Mouse (Mus musculus) adrenal gland, postnatal 25 days (tissue): ENCODE measurements around the gene Eno3. TPM values are rescaled to one million over a fixed set of nuclear protein-coding genes. Genes with fewer than 3 reads are reported as not detected.
A peak's percentile ranks its signal among the peaks of the same experiment; 100 is the strongest.

Source experiments
- DNase-seq: peaks from one replicate; pipeline ENCODE4 v3.0.0; 2021; ENCODE audit warnings: mixed read lengths
- long read RNA-seq: library from polyadenylated mRNA; stranded (forward); transcript quantifications from one replicate; pipeline ENCODE4 v2.0.0, GENCODE M21; 2021
- total RNA-seq: library from RNA; stranded (reverse); gene quantifications from 2 replicates; pipeline ENCODE4 v1.2.3, GENCODE M21; 2021

The Eno3 gene
- 17.9 and 28.3 TPM in 2 replicates for total RNA-seq
- long read RNA-seq, transcript Eno3-202 (12 exons, 1,564 nt), result minor isoform, 5 of 33 reads
- long read RNA-seq, transcript Eno3-201 (12 exons, 1,454 nt), result major isoform, 11 of 33 reads
- long read RNA-seq, partial matches to known transcripts, result 0 of 33 reads
- long read RNA-seq, other reads (novel, unspliced or antisense), result 13 of 33 reads

GRCm38 (mm10) chr11:70656964-70657363 is at the start of gene Eno3:
Gene Eno3, plus strand, starts transcription at chr11:70657202.
- no peak for DNase-seq

DNA sequence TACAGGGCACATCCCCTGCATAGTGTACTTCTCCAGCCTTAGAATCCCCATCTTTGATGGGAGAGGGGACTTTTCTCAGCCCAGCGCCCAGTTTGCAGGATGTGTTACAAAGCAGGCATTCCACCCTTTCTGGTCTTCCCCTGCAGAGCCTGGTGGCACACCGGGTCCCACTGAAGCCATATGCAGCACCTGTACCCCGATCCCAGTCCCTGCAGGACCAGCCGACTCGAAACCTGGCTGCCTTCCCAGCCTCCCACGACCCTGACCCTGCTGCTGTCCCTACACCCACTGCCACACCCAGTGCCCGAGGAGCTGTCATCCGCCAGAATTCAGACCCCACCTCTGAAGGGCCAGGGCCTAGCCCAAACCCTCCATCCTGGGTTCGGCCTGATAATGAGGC is 49.4 kb upstream of the Eno3 start:
- no peak for DNase-seq

GRCm38 (mm10) chr11:70608381-70609066 is 48.5 kb upstream of the Eno3 start:
- DNase-seq, result peak; percentile 22

DNA sequence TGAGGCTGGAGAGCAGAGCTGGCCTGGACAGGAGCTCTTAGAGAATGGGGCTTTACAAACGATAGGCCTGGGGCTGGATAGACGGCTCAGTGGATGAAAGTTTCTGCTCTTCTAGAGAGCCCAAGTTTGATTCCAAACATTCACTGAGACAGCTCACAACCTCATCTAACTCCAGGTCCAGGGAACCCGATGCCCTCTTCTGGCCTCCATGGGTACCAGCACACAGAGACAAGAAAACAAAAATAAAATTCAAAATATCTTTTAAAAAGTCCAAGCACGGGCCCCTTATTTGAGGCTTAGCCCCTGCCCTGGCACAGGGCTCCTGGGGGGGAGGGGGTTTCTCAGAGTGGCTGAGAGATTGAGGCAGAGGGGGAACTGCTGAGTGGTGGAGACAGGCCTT is 46.2 kb upstream of the Eno3 start:
- no peak for DNase-seq

DNA sequence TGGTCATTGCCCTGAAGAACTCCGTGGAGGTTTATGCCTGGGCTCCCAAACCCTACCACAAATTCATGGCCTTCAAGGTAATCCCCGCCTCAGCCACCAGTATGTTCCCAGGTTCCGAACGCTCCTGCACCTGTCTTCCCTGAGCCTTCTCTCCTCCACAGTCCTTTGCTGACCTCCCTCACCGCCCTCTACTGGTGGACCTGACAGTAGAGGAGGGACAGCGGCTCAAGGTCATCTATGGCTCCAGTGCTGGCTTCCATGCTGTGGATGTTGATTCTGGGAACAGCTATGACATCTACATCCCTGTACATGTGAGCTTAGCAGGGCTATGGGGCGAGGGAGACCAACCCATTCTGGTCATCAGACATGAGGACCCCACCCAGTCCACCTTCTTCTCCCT is 44.5 kb upstream of the Eno3 start:
- DNase-seq, result no peak

DNA sequence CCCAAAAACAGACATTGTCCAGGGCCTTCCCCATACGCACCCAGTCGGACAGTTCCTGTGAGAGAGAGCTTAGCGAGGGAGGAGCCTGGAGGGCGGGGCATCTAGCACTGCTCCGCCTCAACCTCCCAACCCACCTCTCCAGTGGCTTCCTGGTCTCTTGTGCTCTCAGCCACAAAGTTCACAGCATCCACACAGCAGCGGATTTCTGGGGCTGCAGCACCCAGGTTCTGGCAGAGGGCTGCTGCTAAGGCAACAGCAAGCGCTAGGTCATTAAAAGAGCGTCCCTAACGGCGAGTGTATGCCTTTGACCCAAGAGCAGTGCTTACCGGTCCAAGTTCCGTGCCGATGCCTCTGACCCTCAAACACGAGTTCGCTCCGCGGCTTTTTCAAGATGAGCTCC is 41.9 kb upstream of the Eno3 start:
- peak; percentile 66 for DNase-seq

DNA sequence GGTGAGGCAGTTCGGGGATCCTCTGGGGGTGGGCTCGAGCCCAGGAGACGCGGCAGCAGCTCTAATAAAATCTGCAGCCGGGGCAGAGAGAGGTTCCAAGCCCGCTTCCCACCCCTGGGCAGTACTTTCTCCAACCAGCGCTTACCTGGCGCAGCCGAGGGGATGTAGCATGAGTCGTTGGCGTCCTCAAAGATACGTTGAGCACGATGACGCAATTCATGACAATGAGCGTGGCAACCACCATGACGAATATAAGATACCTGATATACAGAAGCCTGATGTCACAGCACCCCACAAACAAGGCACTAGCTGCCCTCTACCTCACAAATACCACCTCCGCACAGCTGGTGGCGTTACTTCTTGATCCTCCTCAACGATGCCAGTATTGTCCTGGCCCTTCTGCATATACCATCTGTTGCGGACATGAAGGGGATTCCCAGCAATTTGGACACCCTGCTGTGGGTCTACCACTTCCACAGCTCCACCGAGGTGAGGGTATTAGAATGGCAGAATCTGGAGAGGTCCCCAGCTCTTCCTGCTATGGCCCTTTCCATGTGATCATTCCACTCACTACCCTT is 41.4 kb upstream of the Eno3 start, which contains the start of gene 4930544D05Rik:
4930544D05Rik (plus strand) TSS at position 333 of the 578 bp plus-strand sequence.
- no peak for DNase-seq

GRCm38 (mm10) chr11:70619101-70619500 is 37.9 kb upstream of the Eno3 start, which contains the start of gene Chrne:
Gene Chrne, minus strand, starts transcription at chr11:70619216.
- no peak for DNase-seq

DNA sequence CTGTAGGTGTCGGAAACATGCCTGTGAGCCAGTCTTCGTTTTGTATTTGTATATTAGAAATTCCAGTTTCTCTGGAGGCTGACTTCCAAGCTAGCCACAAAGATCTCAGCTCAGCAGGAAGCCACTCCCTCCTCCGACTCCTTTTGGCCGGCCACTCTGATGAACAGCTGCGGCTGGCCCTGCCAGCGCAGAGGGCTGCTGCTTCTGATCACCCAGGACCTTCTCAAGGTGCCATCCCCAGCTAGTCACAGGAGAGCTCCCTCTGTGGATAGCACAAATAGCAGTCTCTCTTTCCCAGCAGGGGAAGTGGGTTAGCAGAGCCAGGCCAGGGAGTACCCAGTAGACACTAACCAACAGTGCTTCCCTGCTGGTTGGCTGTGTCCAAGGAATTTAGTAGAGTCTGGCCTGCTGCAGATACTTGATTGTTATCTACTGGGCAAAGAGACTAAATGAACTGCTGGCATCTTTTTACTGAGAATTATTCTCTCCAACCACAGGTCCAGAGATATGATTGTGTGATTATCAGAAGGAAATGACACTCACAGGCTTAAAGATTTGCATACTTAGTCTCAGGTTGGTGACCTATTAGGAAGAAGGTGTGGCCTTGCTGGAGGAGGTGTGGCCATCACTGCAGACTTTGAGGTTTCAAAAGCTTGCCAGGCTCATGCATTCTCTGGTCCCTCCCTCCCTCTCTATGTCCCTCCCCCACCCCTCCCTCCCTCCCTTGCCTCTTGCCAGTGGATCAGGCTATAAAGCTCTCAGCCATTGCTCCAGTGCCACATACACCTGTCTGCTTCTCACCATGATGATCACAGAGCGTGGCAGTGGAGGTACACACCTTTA is 34.8 kb upstream of the Eno3 start:
- no peak for DNase-seq

DNA sequence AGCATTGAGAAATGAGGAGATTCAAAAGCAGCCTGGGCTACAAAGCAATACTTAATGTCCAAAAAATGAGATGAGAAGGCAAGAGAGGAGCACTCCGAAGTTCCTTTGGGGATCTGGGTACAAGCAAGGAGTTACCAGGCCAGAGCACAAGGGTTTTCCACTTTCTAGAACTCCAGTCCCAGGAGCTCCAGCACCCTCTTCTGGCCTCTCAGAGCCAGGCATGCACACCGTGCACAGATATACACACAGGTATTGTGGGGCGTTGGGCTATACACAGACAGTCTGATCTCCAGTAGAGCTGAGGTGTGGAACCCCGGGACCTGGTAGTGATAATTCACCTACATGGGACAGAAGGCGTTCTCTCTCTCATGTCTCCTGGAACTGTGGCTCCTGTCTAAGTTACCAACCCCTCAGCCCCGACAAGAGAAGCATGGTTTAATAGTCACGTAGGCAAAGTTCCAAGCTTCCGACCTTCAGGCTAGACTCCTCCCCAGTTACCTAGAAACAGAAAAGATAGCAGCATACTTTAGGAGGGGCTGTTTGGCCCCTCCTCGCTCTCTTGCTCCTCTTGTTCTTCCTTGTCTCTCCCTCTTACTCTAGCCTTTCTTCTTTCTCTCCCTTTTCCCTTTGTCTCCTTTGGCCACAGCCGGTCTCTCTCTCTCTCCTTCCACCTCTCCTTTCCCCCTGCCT is 33.8 kb upstream of the Eno3 start:
- no peak for DNase-seq

GRCm38 (mm10) chr11:70625473-70625872 is 31.5 kb upstream of the Eno3 start:
- DNase-seq, result peak; percentile 49

DNA sequence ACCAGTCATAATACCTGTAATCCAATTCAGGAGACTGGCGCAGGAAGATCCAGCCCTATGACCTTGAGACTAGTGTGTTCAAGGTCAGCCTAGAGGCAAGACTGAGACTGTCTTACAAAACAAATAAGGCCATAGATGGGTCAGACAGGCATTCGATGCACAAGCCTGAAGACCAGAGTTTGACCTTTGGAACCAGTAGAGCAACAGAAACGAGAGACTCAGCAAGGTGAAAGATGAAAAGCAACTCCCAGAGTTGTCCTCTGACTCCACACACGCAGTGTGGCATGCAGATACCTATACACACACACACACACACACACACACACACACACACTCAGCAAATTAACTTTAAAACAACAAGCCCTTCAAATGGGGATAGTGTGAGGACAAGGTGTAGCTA is 30.1 kb upstream of the Eno3 start:
- DNase-seq, result no peak

DNA sequence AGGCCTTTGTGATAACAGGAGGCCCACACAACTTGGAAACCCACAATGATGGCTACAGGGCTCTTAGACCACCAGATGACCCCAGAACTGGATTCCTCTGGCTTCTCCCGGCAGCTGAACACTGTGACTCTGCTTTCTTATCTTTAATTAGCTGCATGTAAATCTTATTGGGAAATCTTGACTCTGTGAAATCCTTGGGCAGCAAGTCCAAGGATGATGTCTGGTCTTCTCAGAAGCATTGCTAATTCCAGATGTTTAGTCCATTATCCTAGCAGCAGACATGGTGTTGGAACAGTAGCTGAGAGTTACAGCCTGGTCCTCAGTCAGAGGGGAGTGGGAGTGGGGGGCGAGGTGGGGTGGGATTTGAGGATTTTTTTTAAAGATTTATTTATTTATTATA is 28.6 kb upstream of the Eno3 start:
- DNase-seq, result no peak

GRCm38 (mm10) chr11:70629557-70629956 is 27.4 kb upstream of the Eno3 start:
- no peak for DNase-seq

DNA sequence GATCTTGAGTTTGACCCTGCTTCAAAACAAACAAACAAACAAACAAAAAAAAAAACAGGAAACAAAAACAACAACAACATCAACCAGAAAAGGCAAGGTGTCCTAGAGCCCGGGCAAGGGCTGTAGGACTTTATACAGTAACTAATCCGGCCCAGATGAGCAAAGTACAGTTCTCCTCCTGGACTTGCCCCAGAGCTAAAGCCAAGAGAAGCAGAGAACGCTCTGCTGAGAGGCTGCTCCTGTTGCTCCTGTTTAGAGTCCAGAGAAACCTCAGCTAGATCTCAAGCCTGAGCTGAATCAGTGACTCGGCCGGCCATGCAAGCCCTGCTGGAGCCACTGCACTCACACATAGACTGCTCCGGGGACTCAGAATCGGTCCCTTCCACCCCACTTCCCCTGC is 26.9 kb upstream of the Eno3 start:
- no peak for DNase-seq

DNA sequence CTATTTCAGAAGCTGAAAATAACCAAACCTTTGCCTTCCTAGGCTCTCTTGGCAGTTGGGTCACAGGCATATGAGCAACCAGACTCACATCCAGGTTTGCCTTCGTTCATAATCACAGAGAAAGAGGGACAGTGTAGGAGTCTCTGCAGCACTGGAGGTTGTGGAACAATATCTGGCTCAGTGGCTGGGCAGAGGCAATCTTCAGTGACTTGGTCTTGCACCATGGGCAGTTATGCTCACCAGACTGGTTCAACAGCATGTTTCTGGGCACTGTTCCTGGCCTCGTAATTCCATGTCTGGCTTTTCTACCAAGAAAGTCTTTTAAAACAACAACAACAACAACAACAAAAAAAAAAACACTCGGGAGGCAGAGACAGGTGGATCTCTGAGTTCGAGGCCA is 21.4 kb upstream of the Eno3 start:
- no peak for DNase-seq

DNA sequence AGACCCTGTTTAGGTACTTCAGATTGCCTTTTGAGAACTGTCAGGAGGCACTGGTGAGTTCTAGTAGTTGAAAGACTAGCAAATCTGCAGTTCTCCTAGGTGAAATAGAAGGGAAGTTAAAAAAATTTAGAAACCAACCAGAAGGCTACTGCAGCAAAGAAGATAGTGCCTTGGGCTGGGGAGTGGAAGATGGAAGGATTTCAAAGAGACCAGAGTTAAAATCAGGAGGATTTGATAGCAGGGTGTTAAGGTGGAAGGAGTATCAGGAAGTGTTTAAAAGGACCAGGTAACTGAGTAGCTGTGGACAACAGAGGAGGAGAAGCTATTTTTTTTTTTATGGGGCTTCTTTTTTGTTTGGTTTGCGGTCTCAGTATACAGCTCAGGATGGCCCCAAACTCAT is 19.2 kb upstream of the Eno3 start:
- DNase-seq, result no peak

DNA sequence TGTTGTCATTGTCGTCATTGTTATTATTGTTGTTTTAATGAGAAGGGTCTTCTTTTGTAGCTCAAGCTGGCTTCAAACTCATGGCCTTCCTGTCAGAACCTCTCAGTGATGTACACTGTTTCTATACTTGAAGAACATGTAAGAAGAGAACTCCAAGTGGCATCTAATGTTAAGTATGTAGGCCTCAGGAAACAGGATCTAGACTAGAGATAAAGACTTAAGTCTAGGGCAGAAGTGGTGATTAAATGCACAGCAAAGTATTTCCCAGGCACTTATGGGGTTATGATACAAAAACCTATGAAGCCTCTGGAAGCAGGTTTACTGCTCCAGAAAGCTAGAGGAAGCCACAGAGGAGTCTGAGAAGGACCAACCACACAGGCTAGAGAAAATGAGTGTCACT is 18.7 kb upstream of the Eno3 start:
- DNase-seq, result no peak

DNA sequence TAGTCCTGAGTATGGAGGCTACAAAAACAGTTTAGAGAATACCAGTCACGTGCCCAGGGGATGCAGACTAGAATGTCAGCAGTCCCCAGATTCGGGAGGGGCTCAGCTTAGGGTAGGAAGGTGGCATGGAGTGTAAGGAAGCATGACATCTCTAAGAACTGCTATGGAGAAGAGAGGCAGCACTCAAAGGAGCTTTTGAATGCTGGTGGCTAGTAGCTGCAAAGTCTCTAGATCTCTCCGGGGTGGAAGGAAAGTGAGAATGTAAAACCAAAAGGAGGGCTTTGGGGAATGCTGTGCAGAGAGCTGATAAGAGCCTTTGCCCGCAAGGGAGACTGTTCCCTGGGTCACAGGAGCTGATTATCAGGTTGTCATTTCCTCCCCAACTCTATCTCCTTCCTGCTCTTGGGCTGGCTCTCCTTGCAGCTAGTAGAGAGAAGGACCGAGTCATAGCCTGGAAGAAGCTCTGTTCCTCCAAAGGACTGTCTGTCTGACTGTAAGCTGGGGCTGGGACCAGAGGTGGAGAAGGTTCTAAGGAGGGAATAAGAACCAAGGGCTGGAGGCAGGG is 18.2 kb upstream of the Eno3 start, which contains the start of gene Gp1ba:
Gp1ba (plus strand) TSS at position 409 of the 565 bp plus-strand sequence.
- no peak for DNase-seq

DNA sequence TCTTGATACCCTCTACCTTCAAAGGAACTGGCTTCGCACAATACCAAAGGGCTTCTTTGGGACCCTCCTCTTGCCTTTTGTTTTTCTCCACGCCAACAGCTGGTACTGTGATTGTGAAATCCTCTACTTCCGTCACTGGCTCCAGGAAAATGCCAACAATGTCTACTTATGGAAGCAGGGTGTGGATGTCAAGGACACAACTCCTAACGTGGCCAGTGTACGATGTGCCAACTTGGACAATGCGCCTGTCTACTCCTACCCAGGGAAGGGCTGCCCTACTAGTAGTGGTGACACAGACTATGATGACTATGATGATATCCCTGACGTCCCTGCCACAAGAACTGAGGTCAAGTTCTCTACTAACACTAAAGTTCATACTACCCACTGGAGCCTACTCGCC is 17.0 kb upstream of the Eno3 start:
- DNase-seq, result no peak

- no peak for DNase-seq
These were observed 15.8 kb upstream of the Eno3 start for GRCm38 (mm10) chr11:70641241-70641640.

- DNase-seq, result no peak
These were observed 14.0 kb upstream of the Eno3 start for GRCm38 (mm10) chr11:70643051-70643450.
